Mouse (Mus musculus): Measurements from ENCODE around the gene Cbx8. TPM values are rescaled to one million over a fixed set of nuclear protein-coding genes. Genes with fewer than 3 reads are reported as not detected.

Cbx8 gene
- polyA plus RNA-seq, 1 experiment from 2014 or later, result 10.7 TPM

GRCm38 (mm10) chr11:119053738-119054350 is 13.1 kb upstream of the Cbx8 start:
- Histone ChIP-seq H3K9ac (peak overlapping the region; percentile 58; the same call in 1 of the 2 replicates), H3K4me2 (peak overlapping the region; percentile 81), H3K27me3 (peaks cover 87% of the 10 kb centered on the region), H3K27ac (no peak overlapping the region), H3K9me3 (no peaks in the 10 kb centered on the region), H3K36me3 (no peaks in the 10 kb centered on the region), H3K4me3 (peak overlapping the region; percentile 55), H3K4me1 (peaks cover 58% of the 10 kb centered on the region)
- 1% methylated on average over 32 of the region's 35 CpGs for WGBS
- no peak for ATAC-seq (ENCODE audit: insufficient number of reproducible peaks, insufficient read depth, low FRiP score, low TSS enrichment, low read depth)

- ATAC-seq (ENCODE audit: insufficient number of reproducible peaks, insufficient read depth, low FRiP score, low TSS enrichment, low read depth), result peak; percentile 91
- Histone ChIP-seq H3K4me1 (peaks cover 55% of the 10 kb centered on the region), H3K4me3 (peak overlapping the region; percentile 55), H3K27me3 (peaks cover 87% of the 10 kb centered on the region), H3K9me3 (no peaks in the 10 kb centered on the region), H3K9ac (peak overlapping the region; percentile 66), H3K27ac (peak overlapping the region; percentile 58; the same call in 1 of the 2 replicates), H3K4me2 (peak overlapping the region; percentile 81), H3K36me3 (no peaks in the 10 kb centered on the region)
- 0% methylated on average over 34 of the region's 42 CpGs for WGBS
These were observed 12.5 kb upstream of the Cbx8 start for GRCm38 (mm10) chr11:119053257-119053670.

- Histone ChIP-seq H3K27ac (peak overlapping the region; percentile 58; the same call in 1 of the 2 replicates), H3K4me2 (peak overlapping the region; percentile 81), H3K9me3 (no peaks in the 10 kb centered on the region), H3K4me3 (peak overlapping the region; percentile 55), H3K27me3 (peaks cover 87% of the 10 kb centered on the region), H3K9ac (peak overlapping the region; percentile 66), H3K4me1 (peaks cover 55% of the 10 kb centered on the region), H3K36me3 (no peaks in the 10 kb centered on the region)
- no peak for ATAC-seq (ENCODE audit: insufficient number of reproducible peaks, insufficient read depth, low FRiP score, low TSS enrichment, low read depth)
- 3% methylated on average over 13 of the region's 13 CpGs for WGBS
These were observed 12.0 kb upstream of the Cbx8 start for GRCm38 (mm10) chr11:119052661-119053256.

- H3K36me3 ChIP-seq, result no peaks in the 10 kb centered on the region
- no peak for ATAC-seq (ENCODE audit: insufficient number of reproducible peaks, insufficient read depth, low FRiP score, low TSS enrichment, low read depth)
- no peaks in the 10 kb centered on the region for H3K9me3 ChIP-seq
- H3K4me1 ChIP-seq, result peaks cover 55% of the 10 kb centered on the region
- H3K27me3 ChIP-seq, result peaks cover 87% of the 10 kb centered on the region
- no peak overlapping the region for H3K27ac ChIP-seq
- H3K4me2 ChIP-seq, result peak overlapping the region; percentile 81; the same call in 1 of the 2 replicates
- no peak overlapping the region for H3K9ac ChIP-seq
- H3K4me3 ChIP-seq, result peak overlapping the region; percentile 55; the same call in 1 of the 2 replicates
- WGBS, result 3% methylated on average over 15 of the region's 15 CpGs
These were observed 11.3 kb upstream of the Cbx8 start for GRCm38 (mm10) chr11:119051927-119052660.

DNA sequence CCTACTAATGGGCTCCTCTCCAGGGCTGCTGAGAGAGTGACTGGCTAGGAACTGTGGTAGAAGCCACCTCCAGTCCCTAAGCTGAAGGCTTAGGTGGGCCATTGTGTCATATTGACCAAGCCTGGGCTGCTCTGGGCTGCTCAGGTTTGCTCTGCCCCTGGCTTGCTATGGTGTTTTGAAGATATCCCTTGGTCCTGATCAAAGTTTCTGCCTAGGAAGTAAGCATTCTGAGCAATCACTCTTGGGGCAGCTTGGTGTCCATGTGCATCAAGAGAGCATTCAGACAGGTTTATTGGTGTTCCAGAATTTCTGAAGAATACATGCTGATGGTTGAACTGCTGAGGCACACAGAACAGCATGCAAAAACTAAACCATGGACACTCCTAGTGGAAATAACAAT is 10.7 kb upstream of the Cbx8 start:
- no peak for ATAC-seq (ENCODE audit: insufficient number of reproducible peaks, insufficient read depth, low FRiP score, low TSS enrichment, low read depth)
- peaks cover 60% of the 10 kb centered on the region for H3K4me1 ChIP-seq
- H3K9ac ChIP-seq, result no peak overlapping the region
- no peak overlapping the region for H3K27ac ChIP-seq
- peaks cover 93% of the 10 kb centered on the region for H3K27me3 ChIP-seq
- H3K36me3 ChIP-seq, result no peaks in the 10 kb centered on the region
- H3K4me3 ChIP-seq, result no peak overlapping the region
- no peaks in the 10 kb centered on the region for H3K9me3 ChIP-seq
- H3K4me2 ChIP-seq, result no peak overlapping the region

DNA sequence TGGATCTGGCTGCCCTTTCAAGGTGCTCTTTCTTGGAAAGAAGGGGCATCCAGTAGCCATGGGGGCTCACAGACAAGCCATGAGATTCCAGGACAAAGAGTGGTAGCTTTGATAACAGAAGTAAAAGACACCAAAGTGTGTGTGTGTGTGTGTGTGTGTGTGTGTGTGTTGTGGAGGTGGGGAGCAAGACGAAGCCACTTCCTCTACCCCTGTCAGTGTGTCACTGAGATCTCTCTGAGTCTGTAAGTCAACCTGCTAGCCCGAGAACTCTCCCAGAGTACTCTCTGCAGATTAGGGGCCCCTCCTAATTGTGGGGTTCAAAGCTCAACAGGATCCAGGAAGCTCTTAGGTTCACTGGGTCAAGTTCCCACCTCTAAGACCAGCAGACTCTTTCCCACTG is 9.6 kb upstream of the Cbx8 start:
- Histone ChIP-seq H3K27ac (no peak overlapping the region), H3K4me1 (peaks cover 64% of the 10 kb centered on the region), H3K36me3 (no peaks in the 10 kb centered on the region), H3K9ac (no peak overlapping the region), H3K27me3 (peaks cover 94% of the 10 kb centered on the region), H3K9me3 (no peaks in the 10 kb centered on the region), H3K4me3 (no peak overlapping the region), H3K4me2 (no peak overlapping the region)
- ATAC-seq (ENCODE audit: insufficient number of reproducible peaks, insufficient read depth, low FRiP score, low TSS enrichment, low read depth), result no peak
- 0% methylated on average over 2 of the region's 2 CpGs for WGBS

GRCm38 (mm10) chr11:119048133-119048510 is 7.4 kb upstream of the Cbx8 start:
- Histone ChIP-seq H3K4me1 (peaks cover 66% of the 10 kb centered on the region), H3K4me2 (peak overlapping the region; percentile 67), H3K9ac (peak overlapping the region; percentile 4; the same call in 1 of the 2 replicates), H3K27me3 (peaks cover 97% of the 10 kb centered on the region), H3K9me3 (no peaks in the 10 kb centered on the region), H3K27ac (no peak overlapping the region), H3K36me3 (no peaks in the 10 kb centered on the region), H3K4me3 (peak overlapping the region; percentile 41)
- 0% methylated on average over 13 of the region's 13 CpGs for WGBS
- ATAC-seq (ENCODE audit: insufficient number of reproducible peaks, insufficient read depth, low FRiP score, low TSS enrichment, low read depth), result no peak

- Histone ChIP-seq H3K36me3 (no peaks in the 10 kb centered on the region), H3K9ac (peak overlapping the region; percentile 4; the same call in 1 of the 2 replicates), H3K4me1 (peaks cover 66% of the 10 kb centered on the region), H3K4me2 (peak overlapping the region; percentile 67), H3K27me3 (peaks cover 95% of the 10 kb centered on the region), H3K27ac (no peak overlapping the region), H3K9me3 (no peaks in the 10 kb centered on the region), H3K4me3 (peak overlapping the region; percentile 41)
- WGBS, result under 1% methylated on average over 43 of the region's 43 CpGs
- ATAC-seq (ENCODE audit: insufficient number of reproducible peaks, insufficient read depth, low FRiP score, low TSS enrichment, low read depth), result no peak
These were observed 6.7 kb upstream of the Cbx8 start for GRCm38 (mm10) chr11:119047261-119048132.

DNA sequence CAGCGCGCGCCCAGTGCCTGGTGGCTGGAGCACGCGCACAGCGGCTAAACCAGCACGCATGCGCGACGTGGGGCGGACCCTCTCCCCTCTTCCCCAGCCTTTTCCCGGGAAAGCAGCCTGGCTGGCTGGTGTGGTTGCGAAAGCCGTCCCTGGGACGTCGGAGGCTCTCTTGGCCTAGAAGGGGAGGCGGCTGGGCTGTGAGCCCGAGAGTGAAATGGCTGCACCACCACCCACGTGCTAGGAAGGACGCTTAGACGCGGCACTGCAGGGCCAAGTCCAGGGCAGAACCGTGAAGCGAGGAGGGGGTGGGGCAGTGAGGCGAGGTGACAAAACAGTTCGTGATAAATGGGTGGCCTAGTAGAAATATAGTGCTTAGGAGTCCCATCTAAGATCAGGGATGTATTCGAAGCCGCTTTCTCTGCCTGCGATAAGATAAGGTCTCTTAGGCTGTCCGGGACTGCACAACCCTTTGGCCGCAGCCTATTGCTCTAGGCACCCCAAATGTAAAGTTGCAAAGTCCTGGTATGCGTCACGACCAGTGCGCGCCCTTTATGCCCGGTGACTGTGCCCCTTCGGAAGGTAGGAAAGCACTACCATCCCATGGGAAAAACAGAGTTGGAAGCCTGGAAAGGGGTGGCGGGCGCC is 6.0 kb upstream of the Cbx8 start:
- Histone ChIP-seq H3K4me2 (peak overlapping the region; percentile 67), H3K27ac (0 out of 2 replicates have a peak overlapping the region, but pooled peaks have one; percentile 4), H3K9ac (peak overlapping the region; percentile 22; the same call in 1 of the 2 replicates), H3K9me3 (no peaks in the 10 kb centered on the region), H3K36me3 (no peaks in the 10 kb centered on the region), H3K4me3 (peak overlapping the region; percentile 41), H3K4me1 (peaks cover 66% of the 10 kb centered on the region), H3K27me3 (peaks cover 95% of the 10 kb centered on the region)
- 1% methylated on average over 39 of the region's 39 CpGs for WGBS
- no peak for ATAC-seq (ENCODE audit: insufficient number of reproducible peaks, insufficient read depth, low FRiP score, low TSS enrichment, low read depth)

- no peak overlapping the region for H3K27ac ChIP-seq
- peaks cover 83% of the 10 kb centered on the region for H3K27me3 ChIP-seq
- no peaks in the 10 kb centered on the region for H3K9me3 ChIP-seq
- H3K9ac ChIP-seq, result peak overlapping the region; percentile 59; the same call in 1 of the 2 replicates
- H3K4me1 ChIP-seq, result peaks cover 79% of the 10 kb centered on the region
- H3K36me3 ChIP-seq, result no peaks in the 10 kb centered on the region
- peak overlapping the region; percentile 80 for H3K4me2 ChIP-seq
- H3K4me3 ChIP-seq, result peak overlapping the region; percentile 25
- 3% methylated on average over 41 of the region's 41 CpGs for WGBS
- ATAC-seq (ENCODE audit: insufficient number of reproducible peaks, insufficient read depth, low FRiP score, low TSS enrichment, low read depth), result no peak
These were observed 4.0 kb upstream of the Cbx8 start for GRCm38 (mm10) chr11:119044551-119045337.

Data from embryonic facial prominence, embryonic 13.5 days (tissue).